Mouse (Mus musculus) myocyte (in vitro differentiated cells): ENCODE measurements around the gene Drc7.

Experiments
- CEBPB ChIP-seq: IDR thresholded peaks from 2 replicates; pipeline ENCODE4 v1.6.1; 2011; ENCODE audit warnings: mild to moderate bottlenecking, moderate library complexity; ENCODE audit not compliant: poor library complexity, insufficient read depth, severe bottlenecking
- E2F4 ChIP-seq: IDR thresholded peaks from one replicate; pipeline ENCODE4 v1.6.1; 2011; ENCODE audit warnings: mild to moderate bottlenecking, control low read depth, moderate library complexity; ENCODE audit not compliant: insufficient read depth
- MAX ChIP-seq: IDR thresholded peaks from one replicate; pipeline ENCODE4 v1.6.1; 2011; ENCODE audit warnings: low read depth, mild to moderate bottlenecking, control low read depth
- MYOD1 ChIP-seq, 3 experiments: IDR thresholded peaks; one replicate each; pipeline ENCODE4 v1.6.1; 2011; ENCODE audit warnings: control low read depth in 2 of 3, low read depth in 2 of 3, mild to moderate bottlenecking in 2 of 3, moderate library complexity in 1 of 3; ENCODE audit not compliant: insufficient read length in 2 of 3, control insufficient read depth in 1 of 3
- MYOG ChIP-seq, 3 experiments: IDR thresholded peaks; one replicate each; pipeline ENCODE4 v1.6.1; 2011; ENCODE audit warnings: control low read depth in 2 of 3, low read depth in 2 of 3, mild to moderate bottlenecking in 2 of 3; ENCODE audit not compliant: insufficient read length in 2 of 3, control insufficient read depth in 1 of 3, insufficient read depth in 1 of 3
- POLR2A ChIP-seq: IDR thresholded peaks from one replicate; pipeline ENCODE4 v1.6.1; 2011; ENCODE audit warnings: low read depth, mild to moderate bottlenecking, control low read depth, moderate library complexity; ENCODE audit not compliant: insufficient read length
- POLR2AphosphoS2 ChIP-seq: IDR thresholded peaks from one replicate; pipeline ENCODE4 v1.6.1; 2011; ENCODE audit warnings: low read depth, control low read depth; ENCODE audit not compliant: insufficient read length
- REST ChIP-seq: IDR thresholded peaks from one replicate; pipeline ENCODE4 v1.6.1; 2011; ENCODE audit warnings: mild to moderate bottlenecking, control low read depth, moderate library complexity; ENCODE audit not compliant: insufficient read depth, insufficient read length
- SRF ChIP-seq: IDR thresholded peaks from one replicate; pipeline ENCODE4 v1.6.1; 2011; ENCODE audit warnings: low read depth; ENCODE audit not compliant: control insufficient read depth, insufficient read length
- TCF12 ChIP-seq: IDR thresholded peaks from one replicate; pipeline ENCODE4 v1.6.1; 2011; ENCODE audit warnings: mild to moderate bottlenecking, control low read depth; ENCODE audit not compliant: poor library complexity, insufficient read depth, severe bottlenecking
- TCF3 ChIP-seq: IDR thresholded peaks from one replicate; pipeline ENCODE4 v1.6.1; 2011; ENCODE audit warnings: low read depth, control low read depth; ENCODE audit not compliant: insufficient read length
- USF1 ChIP-seq: IDR thresholded peaks from one replicate; pipeline ENCODE4 v1.6.1; 2011; ENCODE audit warnings: low read depth, mild to moderate bottlenecking, control low read depth, moderate library complexity

- TF ChIP-seq MYOG (IDR thresholded peaks at IDR 0.05; ENCODE audit: control insufficient read depth in 1 of 3, insufficient read depth in 1 of 3, insufficient read length in 2 of 3, low read depth in 2 of 3), result no peak
- TF ChIP-seq USF1, result no peak
- TF ChIP-seq POLR2A, result no peak
- TF ChIP-seq TCF12, result peak; percentile 8
- no peak for TF ChIP-seq MAX
- TF ChIP-seq E2F4, result no peak
- TF ChIP-seq POLR2AphosphoS2, result no peak
- TF ChIP-seq MYOD1 (IDR thresholded peaks at IDR 0.05; ENCODE audit: control insufficient read depth in 1 of 3, insufficient read length in 2 of 3, low read depth in 2 of 3), result no peak
- 0 out of 2 replicates have a peak, but pooled peaks have one; percentile 11 for TF ChIP-seq CEBPB
- TF ChIP-seq REST, result no peak
- no peak for TF ChIP-seq SRF
- TF ChIP-seq TCF3, result no peak
These were observed 5.3 kb upstream of the Drc7 start for GRCm38 (mm10) chr8:95049636-95050035.
